Mouse (Mus musculus): ENCODE data around the gene Foxr1. TPM values are rescaled to one million over a fixed set of nuclear protein-coding genes. Genes with fewer than 3 reads are reported as not detected.
A peak's percentile ranks its signal among the peaks of the same experiment; 100 is the strongest.

Gene Foxr1
- polyA plus RNA-seq (2012; fragmentation: generic; extraction: Trizol): not detected
- long read RNA-seq, experiment 1: 0 reads
- long read RNA-seq, experiment 2: 0 reads

DNA sequence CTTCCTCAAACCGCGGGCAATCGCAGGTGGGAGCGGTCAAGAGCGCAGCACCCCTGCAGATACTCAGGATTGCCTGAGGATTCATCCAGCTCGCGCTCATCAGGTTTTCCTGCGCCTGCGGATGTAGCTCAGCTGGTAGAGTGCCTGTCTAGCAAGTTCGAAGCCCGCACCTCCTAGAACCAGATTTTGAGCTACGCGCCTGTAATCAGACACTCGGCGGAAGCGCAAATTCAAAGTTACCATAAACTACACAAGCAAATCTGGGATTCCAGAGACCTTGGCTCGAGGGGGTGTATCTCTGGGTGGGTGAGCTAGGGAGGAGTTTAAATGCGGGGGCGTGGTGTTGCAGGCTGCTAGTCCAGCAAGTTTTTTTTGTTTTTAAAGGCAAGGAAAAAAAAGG is at the start of gene Foxr1:
Foxr1 (minus strand) TSS at position 176 of the 400 bp plus-strand sequence.
- TF ChIP-seq CEBPB (IDR thresholded peaks at IDR 0.05; ENCODE audit: low read depth) (no peak), MYOD1 (IDR thresholded peaks at IDR 0.05; ENCODE audit: control insufficient read depth, insufficient read length, low read depth) (no peak), FOSL1 (IDR thresholded peaks at IDR 0.05; ENCODE audit: insufficient read depth, low read length, poor library complexity, severe bottlenecking) (no peak), MAX (IDR thresholded peaks at IDR 0.05) (no peak), MYOG (IDR thresholded peaks at IDR 0.05; ENCODE audit: control insufficient read depth, extremely low read depth, insufficient read length) (no peak), CTCF (IDR thresholded peaks at IDR 0.05; ENCODE audit: control insufficient read depth, insufficient read depth, insufficient read length) (no peak), USF1 (IDR thresholded peaks at IDR 0.05; ENCODE audit: low read depth) (no peak)
- no peak within 1 kb of the TSS for H3ac ChIP-seq (ENCODE audit: control insufficient read depth, insufficient read length, low read depth)

DNA sequence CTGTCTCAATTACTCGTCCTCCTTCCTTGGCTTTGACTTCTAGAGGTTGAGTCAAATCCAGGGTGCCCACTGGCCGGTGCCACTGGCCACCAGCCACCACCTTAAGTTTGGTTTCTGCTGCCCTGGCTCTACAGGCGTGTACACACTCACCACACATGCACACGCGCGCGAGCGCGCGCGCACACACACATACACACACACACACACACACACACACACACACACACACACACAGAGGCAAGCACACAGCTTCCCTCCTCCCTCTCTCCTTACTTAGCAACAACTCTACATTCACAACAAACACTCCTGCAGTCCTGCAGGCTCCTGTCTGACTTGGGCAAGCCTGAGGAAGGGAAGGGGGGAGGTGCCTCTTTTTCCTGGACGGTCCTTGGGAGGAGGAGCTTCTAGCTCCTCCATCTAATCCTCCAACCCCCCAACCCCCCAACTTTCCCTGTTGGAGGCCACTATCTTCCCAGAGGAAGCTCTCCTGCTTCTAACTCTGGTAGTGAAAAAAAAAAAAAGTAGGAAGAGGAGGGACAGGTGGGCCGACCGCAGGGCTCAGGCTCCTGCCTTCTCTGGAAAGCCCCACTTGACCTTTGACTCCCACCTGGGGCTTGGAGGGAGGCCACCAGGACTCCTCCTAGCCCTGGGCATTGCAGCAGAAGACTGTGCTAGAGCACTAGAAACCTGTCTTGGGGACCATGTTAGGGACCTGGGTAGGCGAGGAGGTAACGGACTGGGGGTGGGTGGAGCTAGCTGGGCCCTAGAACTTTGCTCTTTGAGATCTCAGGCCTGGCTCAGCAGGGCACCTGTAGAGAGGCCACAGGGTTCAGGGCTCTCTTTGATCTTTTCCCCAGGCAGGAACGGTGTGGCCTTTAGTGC is 49.4 kb upstream of the Foxr1 start:
- Histone ChIP-seq H3K27me3 (ENCODE audit: control insufficient read depth, insufficient read depth, insufficient read length) (no peaks in the 10 kb centered on the region), H3K79me2 (ENCODE audit: control insufficient read depth, insufficient read depth) (peaks cover 99% of the 10 kb centered on the region), H3K4me3 (ENCODE audit: insufficient read depth, poor library complexity, severe bottlenecking) (no peak overlapping the region), H3K79me3 (ENCODE audit: low read depth) (peaks cover 78% of the 10 kb centered on the region), H3K36me3 (ENCODE audit: control insufficient read depth, insufficient read depth) (peaks cover 3% of the 10 kb centered on the region), H3ac (ENCODE audit: control insufficient read depth, insufficient read length, low read depth) (no peak overlapping the region)
- TF ChIP-seq USF1 (IDR thresholded peaks at IDR 0.05; ENCODE audit: low read depth) (no peak), CEBPB (IDR thresholded peaks at IDR 0.05; ENCODE audit: low read depth) (no peak), MAX (IDR thresholded peaks at IDR 0.05) (no peak), CTCF (IDR thresholded peaks at IDR 0.05; ENCODE audit: control insufficient read depth, insufficient read depth, insufficient read length) (no peak), MYOD1 (IDR thresholded peaks at IDR 0.05; ENCODE audit: control insufficient read depth, insufficient read length, low read depth) (no peak), MYOG (IDR thresholded peaks at IDR 0.05; ENCODE audit: control insufficient read depth, extremely low read depth, insufficient read length) (no peak), FOSL1 (IDR thresholded peaks at IDR 0.05; ENCODE audit: insufficient read depth, low read length, poor library complexity, severe bottlenecking) (no peak)

More for the DNA sequence above, at the start of gene Foxr1:
- H3K79me2 ChIP-seq (ENCODE audit: control insufficient read depth, insufficient read depth): no peaks in the 10 kb centered on the region
- H3K36me3 ChIP-seq (ENCODE audit: control insufficient read depth, insufficient read depth): no peaks in the 10 kb centered on the region
- no peaks in the 10 kb centered on the region for H3K27me3 ChIP-seq (ENCODE audit: control insufficient read depth, insufficient read depth, insufficient read length)
- no peaks in the 10 kb centered on the region for H3K79me3 ChIP-seq (ENCODE audit: low read depth)
- no peak within 1 kb of the TSS for H3K4me3 ChIP-seq (ENCODE audit: insufficient read depth, poor library complexity, severe bottlenecking)

GRCm38 (mm10) chr9:44489651-44490085 is 48.7 kb upstream of the Foxr1 start:
- Histone ChIP-seq H3K4me3 (ENCODE audit: insufficient read depth, poor library complexity, severe bottlenecking) (no peak overlapping the region), H3ac (ENCODE audit: control insufficient read depth, insufficient read length, low read depth) (no peak overlapping the region)
- TF ChIP-seq USF1 (IDR thresholded peaks at IDR 0.05; ENCODE audit: low read depth): no peak
- TF ChIP-seq MYOD1 (IDR thresholded peaks at IDR 0.05; ENCODE audit: control insufficient read depth, insufficient read length, low read depth): no peak
- TF ChIP-seq CTCF (IDR thresholded peaks at IDR 0.05; ENCODE audit: control insufficient read depth, insufficient read depth, insufficient read length): no peak
- TF ChIP-seq MAX (IDR thresholded peaks at IDR 0.05): no peak
- no peak for TF ChIP-seq CEBPB (IDR thresholded peaks at IDR 0.05; ENCODE audit: low read depth)
- TF ChIP-seq MYOG (IDR thresholded peaks at IDR 0.05; ENCODE audit: control insufficient read depth, extremely low read depth, insufficient read length): no peak
- no peak for TF ChIP-seq FOSL1 (IDR thresholded peaks at IDR 0.05; ENCODE audit: insufficient read depth, low read length, poor library complexity, severe bottlenecking)

GRCm38 (mm10) chr9:44488855-44489381 is 48.0 kb upstream of the Foxr1 start:
- no peak overlapping the region for H3K4me3 ChIP-seq (ENCODE audit: insufficient read depth, poor library complexity, severe bottlenecking)

More at GRCm38 (mm10) chr9:44489651-44490085, 48.7 kb upstream of the Foxr1 start:
- H3K79me2 ChIP-seq (ENCODE audit: control insufficient read depth, insufficient read depth): peaks cover 100% of the 10 kb centered on the region
- H3K79me3 ChIP-seq (ENCODE audit: low read depth): peaks cover 78% of the 10 kb centered on the region
- no peaks in the 10 kb centered on the region for H3K27me3 ChIP-seq (ENCODE audit: control insufficient read depth, insufficient read depth, insufficient read length)
- H3K36me3 ChIP-seq (ENCODE audit: control insufficient read depth, insufficient read depth): peaks cover 7% of the 10 kb centered on the region

DNA sequence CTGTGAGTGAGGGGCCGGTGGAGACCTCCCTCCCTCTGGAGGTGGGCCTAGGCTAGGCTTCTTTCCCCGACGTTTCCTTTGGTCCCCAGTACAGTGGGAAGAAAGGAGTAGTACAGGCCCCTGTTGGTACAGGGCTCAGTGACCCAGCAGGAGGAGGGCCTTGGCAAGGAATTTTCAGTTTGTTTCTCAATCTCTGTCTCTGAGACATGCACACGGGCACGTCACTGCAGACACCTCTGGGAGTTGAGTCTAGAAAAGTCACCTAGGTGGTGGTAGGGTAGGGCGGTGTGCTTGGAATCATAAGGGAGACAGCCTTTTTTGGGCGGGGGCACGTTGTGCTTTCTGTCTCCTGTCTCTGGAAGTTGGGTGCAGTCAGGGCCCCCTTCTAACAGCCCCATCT is 47.5 kb upstream of the Foxr1 start:
- peaks cover 7% of the 10 kb centered on the region for H3K36me3 ChIP-seq (ENCODE audit: control insufficient read depth, insufficient read depth)
- no peak overlapping the region for H3K4me3 ChIP-seq (ENCODE audit: insufficient read depth, poor library complexity, severe bottlenecking)
- TF ChIP-seq FOSL1 (IDR thresholded peaks at IDR 0.05; ENCODE audit: insufficient read depth, low read length, poor library complexity, severe bottlenecking) (no peak), USF1 (IDR thresholded peaks at IDR 0.05; ENCODE audit: low read depth) (no peak), CEBPB (IDR thresholded peaks at IDR 0.05; ENCODE audit: low read depth) (no peak), MYOG (IDR thresholded peaks at IDR 0.05; ENCODE audit: control insufficient read depth, extremely low read depth, insufficient read length) (no peak), CTCF (IDR thresholded peaks at IDR 0.05; ENCODE audit: control insufficient read depth, insufficient read depth, insufficient read length) (no peak), MAX (IDR thresholded peaks at IDR 0.05) (no peak), MYOD1 (IDR thresholded peaks at IDR 0.05; ENCODE audit: control insufficient read depth, insufficient read length, low read depth) (no peak)

More at GRCm38 (mm10) chr9:44488855-44489381, 48.0 kb upstream of the Foxr1 start:
- H3K27me3 ChIP-seq (ENCODE audit: control insufficient read depth, insufficient read depth, insufficient read length): no peaks in the 10 kb centered on the region
- TF ChIP-seq CTCF (IDR thresholded peaks at IDR 0.05; ENCODE audit: control insufficient read depth, insufficient read depth, insufficient read length): no peak
- TF ChIP-seq USF1 (IDR thresholded peaks at IDR 0.05; ENCODE audit: low read depth): no peak
- TF ChIP-seq CEBPB (IDR thresholded peaks at IDR 0.05; ENCODE audit: low read depth): no peak
- no peak for TF ChIP-seq MYOD1 (IDR thresholded peaks at IDR 0.05; ENCODE audit: control insufficient read depth, insufficient read length, low read depth)
- TF ChIP-seq MYOG (IDR thresholded peaks at IDR 0.05; ENCODE audit: control insufficient read depth, extremely low read depth, insufficient read length): no peak
- TF ChIP-seq MAX (IDR thresholded peaks at IDR 0.05): no peak
- peaks cover 82% of the 10 kb centered on the region for H3K79me3 ChIP-seq (ENCODE audit: low read depth)
- H3K36me3 ChIP-seq (ENCODE audit: control insufficient read depth, insufficient read depth): peaks cover 7% of the 10 kb centered on the region
- H3ac ChIP-seq (ENCODE audit: control insufficient read depth, insufficient read length, low read depth): peak overlapping the region; percentile 40
- peaks cover 100% of the 10 kb centered on the region for H3K79me2 ChIP-seq (ENCODE audit: control insufficient read depth, insufficient read depth)

More for the DNA sequence above, 47.5 kb upstream of the Foxr1 start:
- peaks cover 81% of the 10 kb centered on the region for H3K79me3 ChIP-seq (ENCODE audit: low read depth)
- no peak overlapping the region for H3ac ChIP-seq (ENCODE audit: control insufficient read depth, insufficient read length, low read depth)
- no peaks in the 10 kb centered on the region for H3K27me3 ChIP-seq (ENCODE audit: control insufficient read depth, insufficient read depth, insufficient read length)
- H3K79me2 ChIP-seq (ENCODE audit: control insufficient read depth, insufficient read depth): peaks cover 100% of the 10 kb centered on the region
